Mouse (Mus musculus): ENCODE data around the gene Snx29.

Gene Snx29

GRCm38 (mm10) chr16:11694386-11694785 lies 371.7 kb downstream of the Snx29 start:
- no peak for TF ChIP-seq GATA4 (IDR thresholded peaks at IDR 0.05; ENCODE audit: insufficient replicate concordance, low read length)

GRCm38 (mm10) chr16:11696767-11697166 lies 374.1 kb downstream of the Snx29 start:
- no peak for TF ChIP-seq GATA4 (IDR thresholded peaks at IDR 0.05; ENCODE audit: insufficient replicate concordance, low read length)

- TF ChIP-seq GATA4 (IDR thresholded peaks at IDR 0.05; ENCODE audit: insufficient replicate concordance, low read length): no peak
Measured at GRCm38 (mm10) chr16:11697710-11698357, 375.1 kb downstream of the Snx29 start.

GRCm38 (mm10) chr16:11701579-11701978 lies 378.9 kb downstream of the Snx29 start:
- no peak for TF ChIP-seq GATA4 (IDR thresholded peaks at IDR 0.05; ENCODE audit: insufficient replicate concordance, low read length)

GRCm38 (mm10) chr16:11704096-11704495 lies 381.4 kb downstream of the Snx29 start:
- TF ChIP-seq GATA4 (IDR thresholded peaks at IDR 0.05; ENCODE audit: insufficient replicate concordance, low read length): no peak

- TF ChIP-seq GATA4 (IDR thresholded peaks at IDR 0.05; ENCODE audit: insufficient replicate concordance, low read length): no peak
Measured at GRCm38 (mm10) chr16:11705456-11705855, 382.7 kb downstream of the Snx29 start.

- no peak for TF ChIP-seq GATA4 (IDR thresholded peaks at IDR 0.05; ENCODE audit: insufficient replicate concordance, low read length)
Measured at GRCm38 (mm10) chr16:11708097-11708496, 385.4 kb downstream of the Snx29 start.

GRCm38 (mm10) chr16:11709382-11709781 lies 386.7 kb downstream of the Snx29 start:
- no peak for TF ChIP-seq GATA4 (IDR thresholded peaks at IDR 0.05; ENCODE audit: insufficient replicate concordance, low read length)

- TF ChIP-seq GATA4 (IDR thresholded peaks at IDR 0.05; ENCODE audit: insufficient replicate concordance, low read length): no peak
Measured at GRCm38 (mm10) chr16:11709999-11710667, 387.4 kb downstream of the Snx29 start.

- no peak for TF ChIP-seq GATA4 (IDR thresholded peaks at IDR 0.05; ENCODE audit: insufficient replicate concordance, low read length)
Measured at GRCm38 (mm10) chr16:11713265-11713865, 390.7 kb downstream of the Snx29 start.

GRCm38 (mm10) chr16:11716932-11717331 lies 394.2 kb downstream of the Snx29 start:
- no peak for TF ChIP-seq GATA4 (IDR thresholded peaks at IDR 0.05; ENCODE audit: insufficient replicate concordance, low read length)

GRCm38 (mm10) chr16:11725901-11726300 lies 403.2 kb downstream of the Snx29 start:
- no peak for TF ChIP-seq GATA4 (IDR thresholded peaks at IDR 0.05; ENCODE audit: insufficient replicate concordance, low read length)

GRCm38 (mm10) chr16:11727331-11727730 lies 404.6 kb downstream of the Snx29 start:
- TF ChIP-seq GATA4 (IDR thresholded peaks at IDR 0.05; ENCODE audit: insufficient replicate concordance, low read length): no peak

- no peak for TF ChIP-seq GATA4 (IDR thresholded peaks at IDR 0.05; ENCODE audit: insufficient replicate concordance, low read length)
Measured at GRCm38 (mm10) chr16:11728131-11728530, 405.4 kb downstream of the Snx29 start.

- no peak for TF ChIP-seq GATA4 (IDR thresholded peaks at IDR 0.05; ENCODE audit: insufficient replicate concordance, low read length)
Measured at GRCm38 (mm10) chr16:11728627-11729026, 405.9 kb downstream of the Snx29 start.

GRCm38 (mm10) chr16:11729111-11729510 lies 406.4 kb downstream of the Snx29 start:
- no peak for TF ChIP-seq GATA4 (IDR thresholded peaks at IDR 0.05; ENCODE audit: insufficient replicate concordance, low read length)
